Mouse (Mus musculus): Measurements from ENCODE around the gene Slc2a5. TPM values are rescaled to one million over a fixed set of nuclear protein-coding genes. Genes with fewer than 3 reads are reported as not detected.
A peak's percentile ranks its signal among the peaks of the same experiment; 100 is the strongest.

The Slc2a5 gene
- polyA plus RNA-seq, 1 experiment from 2014 or later: 2.8 TPM

DNA sequence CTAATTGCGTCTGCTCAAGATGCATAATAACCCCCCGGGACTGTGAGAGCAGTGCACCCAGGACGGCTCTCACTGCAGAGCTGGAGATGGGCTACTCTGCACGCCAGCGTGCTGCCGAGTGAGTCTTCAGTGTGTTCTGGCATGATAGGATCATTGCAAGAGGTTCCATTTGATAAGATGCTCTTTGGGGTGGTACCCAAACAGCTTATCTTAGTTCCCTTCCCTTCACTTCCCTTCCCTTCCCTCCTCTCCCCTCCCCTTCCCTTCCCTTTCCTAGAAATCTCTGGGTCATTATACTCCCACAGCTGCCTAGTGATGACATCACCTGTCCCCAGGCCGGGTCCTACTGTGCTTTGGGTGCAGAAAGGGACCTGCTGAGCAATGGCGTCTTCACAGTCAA lies 53.0 kb downstream of the Slc2a5 start:
- H3K4me1 ChIP-seq (replicated peaks; ENCODE audit: control insufficient read depth, insufficient read depth, low read length): no peaks in the 10 kb centered on the region
- no peak overlapping the region for H3K4me3 ChIP-seq (replicated peaks; ENCODE audit: low read length)
- ATAC-seq (ENCODE audit: low FRiP score): no peak
- H3K27me3 ChIP-seq (ENCODE audit: control insufficient read depth, insufficient read depth, low read length): no peaks in the 10 kb centered on the region
- H3K27ac ChIP-seq: no peak overlapping the region
- H3K9me3 ChIP-seq (ENCODE audit: control insufficient read depth, low read length): no peaks in the 10 kb centered on the region
- H3K4me2 ChIP-seq (replicated peaks): no peak overlapping the region
- H3K9ac ChIP-seq: no peak overlapping the region
- no peaks in the 10 kb centered on the region for H3K36me3 ChIP-seq (replicated peaks; ENCODE audit: control insufficient read depth, insufficient read depth)
- 86% methylated on average over 8 of the region's 8 CpGs for WGBS
- DNase-seq (ENCODE audit: low spot score): no peak

DNA sequence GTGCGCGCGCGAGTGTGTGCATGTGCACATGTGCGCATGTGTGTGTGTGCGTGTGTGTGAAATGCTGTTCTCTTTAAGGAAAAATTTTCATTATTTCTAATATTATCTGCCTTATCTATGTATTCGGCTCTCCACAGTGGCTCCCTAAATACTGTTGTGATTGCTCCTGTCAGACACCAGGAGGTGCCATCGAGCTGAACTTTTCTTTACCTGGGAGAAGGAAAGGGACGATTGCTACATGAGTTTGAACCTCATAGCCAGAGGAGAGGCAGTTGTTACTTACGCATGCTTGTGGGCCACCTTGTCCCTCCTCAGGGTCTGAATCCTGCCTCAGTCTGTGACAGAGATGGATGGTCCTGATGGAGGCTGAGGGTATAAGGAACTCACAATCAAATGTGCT lies 54.2 kb downstream of the Slc2a5 start:
- WGBS: 64% methylated on average over 10 of the region's 10 CpGs
- ATAC-seq (ENCODE audit: low FRiP score): no peak

DNA sequence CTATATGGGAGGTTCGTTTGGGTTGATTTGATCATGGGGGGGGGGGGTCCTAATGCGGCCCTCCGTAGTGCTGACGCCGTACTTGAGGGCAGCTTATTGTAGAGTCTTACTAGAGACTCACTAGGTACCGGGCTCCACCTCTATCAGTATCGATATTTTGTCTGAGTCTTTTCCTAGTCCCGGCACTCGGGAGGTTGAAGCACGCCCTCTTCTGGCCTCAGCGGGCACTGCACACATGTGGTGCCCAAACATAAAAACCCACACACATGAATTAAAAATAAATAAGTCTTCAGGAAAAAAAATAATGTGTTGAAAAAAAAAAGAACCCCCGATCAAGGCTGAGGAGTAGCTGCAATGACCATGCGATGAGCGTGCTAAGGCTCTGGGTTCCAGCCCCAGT lies 54.9 kb downstream of the Slc2a5 start:
- WGBS: 94% methylated on average over 14 of the region's 14 CpGs
- no peak overlapping the region for H3K27ac ChIP-seq
- no peak for DNase-seq (ENCODE audit: low spot score)
- ATAC-seq (ENCODE audit: low FRiP score): no peak
- no peaks in the 10 kb centered on the region for H3K27me3 ChIP-seq (ENCODE audit: control insufficient read depth, insufficient read depth, low read length)
- no peaks in the 10 kb centered on the region for H3K9me3 ChIP-seq (ENCODE audit: control insufficient read depth, low read length)
- no peak overlapping the region for H3K4me3 ChIP-seq (replicated peaks; ENCODE audit: low read length)
- H3K36me3 ChIP-seq (replicated peaks; ENCODE audit: control insufficient read depth, insufficient read depth): no peaks in the 10 kb centered on the region
- no peaks in the 10 kb centered on the region for H3K4me1 ChIP-seq (replicated peaks; ENCODE audit: control insufficient read depth, insufficient read depth, low read length)
- no peak overlapping the region for H3K9ac ChIP-seq
- H3K4me2 ChIP-seq (replicated peaks): no peak overlapping the region

More for the DNA sequence above, 54.2 kb downstream of the Slc2a5 start:
- H3K4me2 ChIP-seq (replicated peaks): no peak overlapping the region
- no peaks in the 10 kb centered on the region for H3K9me3 ChIP-seq (ENCODE audit: control insufficient read depth, low read length)
- H3K27me3 ChIP-seq (ENCODE audit: control insufficient read depth, insufficient read depth, low read length): no peaks in the 10 kb centered on the region
- no peak overlapping the region for H3K27ac ChIP-seq
- H3K4me3 ChIP-seq (replicated peaks; ENCODE audit: low read length): no peak overlapping the region
- H3K4me1 ChIP-seq (replicated peaks; ENCODE audit: control insufficient read depth, insufficient read depth, low read length): no peaks in the 10 kb centered on the region
- no peaks in the 10 kb centered on the region for H3K36me3 ChIP-seq (replicated peaks; ENCODE audit: control insufficient read depth, insufficient read depth)
- DNase-seq (ENCODE audit: low spot score): peak; percentile 71
- no peak overlapping the region for H3K9ac ChIP-seq

DNA sequence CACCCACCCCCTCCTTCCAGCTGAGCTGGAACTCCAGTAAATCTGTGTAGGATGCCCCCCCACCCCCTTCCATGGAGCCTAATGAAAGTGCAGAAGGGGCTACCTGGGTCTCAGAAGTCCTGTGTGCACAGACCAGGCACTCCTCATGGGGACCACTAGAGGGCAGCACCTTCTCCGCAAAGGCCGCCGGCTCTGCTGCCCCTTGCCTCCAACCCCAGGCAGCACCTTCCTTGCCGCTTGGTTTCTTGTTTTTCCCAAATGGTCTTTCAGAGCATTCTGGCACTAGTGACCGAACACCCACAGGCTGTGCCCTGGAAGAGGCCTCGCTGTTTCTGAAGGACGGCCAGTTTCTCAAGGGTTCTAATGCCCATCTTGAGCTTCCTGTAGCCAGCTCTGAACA lies 57.5 kb downstream of the Slc2a5 start:
- 0 out of 2 replicates have a peak overlapping the region, but pooled peaks have one; percentile 15 for H3K4me2 ChIP-seq (replicated peaks)
- no peak overlapping the region for H3K27ac ChIP-seq
- no peaks in the 10 kb centered on the region for H3K36me3 ChIP-seq (replicated peaks; ENCODE audit: control insufficient read depth, insufficient read depth)
- no peak overlapping the region for H3K4me3 ChIP-seq (replicated peaks; ENCODE audit: low read length)
- no peaks in the 10 kb centered on the region for H3K9me3 ChIP-seq (ENCODE audit: control insufficient read depth, low read length)
- no peaks in the 10 kb centered on the region for H3K4me1 ChIP-seq (replicated peaks; ENCODE audit: control insufficient read depth, insufficient read depth, low read length)
- DNase-seq (ENCODE audit: low spot score) (peak; percentile 64), ATAC-seq (ENCODE audit: low FRiP score) (no peak)
- H3K27me3 ChIP-seq (ENCODE audit: control insufficient read depth, insufficient read depth, low read length): no peaks in the 10 kb centered on the region
- 7% methylated on average over 7 of the region's 7 CpGs for WGBS
- no peak overlapping the region for H3K9ac ChIP-seq

DNA sequence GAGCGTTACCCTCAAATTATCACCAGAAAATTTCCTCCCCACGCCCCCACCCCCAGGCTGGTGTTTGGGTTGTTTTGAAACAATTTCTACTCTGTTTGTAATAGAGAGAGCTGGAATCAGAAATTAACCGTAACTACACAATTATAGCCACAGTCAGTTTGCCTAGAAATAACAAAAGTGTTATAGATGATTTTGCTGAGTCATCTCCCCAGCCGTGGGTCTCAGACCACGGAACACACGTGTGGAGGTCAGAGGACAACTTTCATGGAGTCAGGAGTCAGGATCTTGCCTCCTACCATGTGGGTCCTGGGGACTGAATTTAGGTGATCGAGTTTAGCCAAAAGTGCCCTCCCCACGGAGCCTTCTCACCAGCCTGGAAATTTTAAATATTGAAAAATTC lies 58.0 kb downstream of the Slc2a5 start:
- ATAC-seq (ENCODE audit: low FRiP score): no peak
- H3K27ac ChIP-seq: no peak overlapping the region
- WGBS: 70% methylated on average over 8 of the region's 8 CpGs
- no peak overlapping the region for H3K4me2 ChIP-seq (replicated peaks)
- H3K4me1 ChIP-seq (replicated peaks; ENCODE audit: control insufficient read depth, insufficient read depth, low read length): no peaks in the 10 kb centered on the region
- no peak overlapping the region for H3K9ac ChIP-seq
- no peaks in the 10 kb centered on the region for H3K9me3 ChIP-seq (ENCODE audit: control insufficient read depth, low read length)
- no peak overlapping the region for H3K4me3 ChIP-seq (replicated peaks; ENCODE audit: low read length)
- no peak for DNase-seq (ENCODE audit: low spot score)
- H3K36me3 ChIP-seq (replicated peaks; ENCODE audit: control insufficient read depth, insufficient read depth): no peaks in the 10 kb centered on the region
- H3K27me3 ChIP-seq (ENCODE audit: control insufficient read depth, insufficient read depth, low read length): no peaks in the 10 kb centered on the region

DNA sequence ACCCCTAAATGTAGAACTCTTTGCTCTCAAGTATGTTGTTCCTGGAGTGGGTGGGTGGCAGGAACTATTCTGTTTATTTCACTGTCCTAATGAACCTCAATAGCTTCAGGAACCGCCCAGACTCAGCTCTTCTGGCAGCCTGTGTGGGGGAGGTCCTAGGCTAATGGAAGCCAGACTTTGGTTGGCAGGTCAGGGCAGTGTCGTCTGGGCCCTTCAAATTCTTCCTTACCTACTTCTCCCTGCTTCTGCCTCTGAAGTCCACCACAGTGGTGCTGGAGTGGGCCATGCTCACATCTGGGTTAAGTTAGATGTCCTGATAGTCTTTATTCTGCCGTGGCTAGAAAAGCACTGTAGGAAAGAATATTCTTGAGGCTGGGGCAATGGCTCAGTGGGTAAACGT lies 59.0 kb downstream of the Slc2a5 start:
- no peak overlapping the region for H3K4me2 ChIP-seq (replicated peaks)

DNA sequence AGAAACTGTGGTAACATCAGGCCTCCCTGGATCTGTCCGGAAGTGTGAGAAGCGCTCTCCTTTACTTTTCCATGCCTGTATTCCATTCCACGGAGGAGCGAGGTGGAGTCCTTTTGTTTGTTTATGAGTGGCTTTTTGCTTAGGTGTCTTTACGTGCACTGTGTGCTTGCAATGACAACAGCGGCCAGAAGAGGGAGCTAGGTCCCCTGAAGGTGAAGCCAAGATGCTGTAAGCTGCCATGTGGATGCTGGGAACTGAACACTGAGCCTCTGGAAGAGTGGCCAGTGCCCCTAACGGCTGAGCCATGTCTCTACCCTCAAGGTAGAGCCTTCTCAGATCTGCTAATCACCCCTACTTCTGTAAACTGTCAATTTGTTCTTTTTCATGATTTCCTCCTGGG lies 62.2 kb downstream of the Slc2a5 start:
- Histone ChIP-seq H3K36me3 (replicated peaks; ENCODE audit: control insufficient read depth, insufficient read depth) (no peaks in the 10 kb centered on the region), H3K4me1 (replicated peaks; ENCODE audit: control insufficient read depth, insufficient read depth, low read length) (no peaks in the 10 kb centered on the region), H3K4me3 (replicated peaks; ENCODE audit: low read length) (no peak overlapping the region), H3K27me3 (ENCODE audit: control insufficient read depth, insufficient read depth, low read length) (no peaks in the 10 kb centered on the region), H3K27ac (no peak overlapping the region), H3K9ac (no peak overlapping the region), H3K4me2 (replicated peaks) (no peak overlapping the region), H3K9me3 (ENCODE audit: control insufficient read depth, low read length) (no peaks in the 10 kb centered on the region)
- 86% methylated on average over 7 of the region's 7 CpGs for WGBS
- no peak for DNase-seq (ENCODE audit: low spot score)
- ATAC-seq (ENCODE audit: low FRiP score): no peak

More for the DNA sequence above, 59.0 kb downstream of the Slc2a5 start:
- Histone ChIP-seq H3K4me3 (replicated peaks; ENCODE audit: low read length) (no peak overlapping the region), H3K9me3 (ENCODE audit: control insufficient read depth, low read length) (no peaks in the 10 kb centered on the region), H3K4me1 (replicated peaks; ENCODE audit: control insufficient read depth, insufficient read depth, low read length) (no peaks in the 10 kb centered on the region), H3K9ac (no peak overlapping the region), H3K36me3 (replicated peaks; ENCODE audit: control insufficient read depth, insufficient read depth) (no peaks in the 10 kb centered on the region), H3K27ac (no peak overlapping the region), H3K27me3 (ENCODE audit: control insufficient read depth, insufficient read depth, low read length) (no peaks in the 10 kb centered on the region)
- 64% methylated on average over 4 of the region's 4 CpGs for WGBS
- ATAC-seq (ENCODE audit: low FRiP score) (no peak), DNase-seq (ENCODE audit: low spot score) (no peak)

DNA sequence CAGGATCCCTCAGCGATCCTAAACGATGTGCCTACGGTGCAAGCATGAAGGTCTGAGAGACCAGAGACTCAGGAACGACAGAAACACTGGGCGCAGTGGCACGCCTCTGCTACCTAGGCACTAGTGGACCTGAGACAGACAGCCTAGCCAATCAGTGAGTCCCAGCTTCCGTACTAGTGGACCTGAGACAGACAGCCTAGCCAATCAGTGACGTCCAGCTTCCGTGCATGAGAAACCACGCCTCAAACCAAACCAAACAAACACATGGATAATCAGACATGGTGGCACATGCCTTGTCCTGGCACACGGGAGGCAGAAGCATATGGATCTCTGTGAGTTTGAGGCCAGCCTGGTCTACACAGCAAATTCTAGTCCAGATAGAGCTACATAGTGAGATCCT lies 69.2 kb downstream of the Slc2a5 start:
- DNase-seq (ENCODE audit: low spot score): no peak
- Histone ChIP-seq H3K4me2 (replicated peaks) (no peak overlapping the region), H3K4me1 (replicated peaks; ENCODE audit: control insufficient read depth, insufficient read depth, low read length) (no peaks in the 10 kb centered on the region), H3K27ac (no peak overlapping the region), H3K36me3 (replicated peaks; ENCODE audit: control insufficient read depth, insufficient read depth) (no peaks in the 10 kb centered on the region), H3K27me3 (ENCODE audit: control insufficient read depth, insufficient read depth, low read length) (no peaks in the 10 kb centered on the region), H3K9me3 (ENCODE audit: control insufficient read depth, low read length) (no peaks in the 10 kb centered on the region), H3K4me3 (replicated peaks; ENCODE audit: low read length) (no peak overlapping the region), H3K9ac (no peak overlapping the region)
- ATAC-seq (ENCODE audit: low FRiP score): no peak
- 49% methylated on average over 11 of the region's 11 CpGs for WGBS

DNA sequence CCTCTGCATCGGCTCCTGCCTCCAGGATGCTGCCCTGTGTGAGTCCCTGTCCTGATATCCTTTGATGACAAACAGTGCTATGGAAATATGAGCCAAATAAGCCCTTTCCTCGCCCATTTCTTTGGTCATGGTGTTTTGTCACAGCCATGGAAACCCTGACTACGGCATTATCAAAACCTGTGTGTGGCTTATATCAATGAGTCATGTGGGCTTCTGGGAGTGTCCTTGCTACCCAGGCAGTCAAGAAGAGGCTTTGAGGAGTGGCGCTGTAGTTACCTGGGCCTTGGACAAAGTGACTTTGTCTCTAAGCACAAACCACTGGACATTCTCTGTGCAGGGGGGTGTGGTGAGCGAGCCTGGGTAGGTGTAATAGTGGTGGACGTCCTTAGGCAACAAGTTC lies 73.1 kb downstream of the Slc2a5 start:
- no peak overlapping the region for H3K4me2 ChIP-seq (replicated peaks)
- H3K27me3 ChIP-seq (ENCODE audit: control insufficient read depth, insufficient read depth, low read length): no peaks in the 10 kb centered on the region
- ATAC-seq (ENCODE audit: low FRiP score): no peak
- DNase-seq (ENCODE audit: low spot score): no peak
- H3K4me1 ChIP-seq (replicated peaks; ENCODE audit: control insufficient read depth, insufficient read depth, low read length): no peaks in the 10 kb centered on the region
- no peaks in the 10 kb centered on the region for H3K36me3 ChIP-seq (replicated peaks; ENCODE audit: control insufficient read depth, insufficient read depth)
- no peaks in the 10 kb centered on the region for H3K9me3 ChIP-seq (ENCODE audit: control insufficient read depth, low read length)
- 89% methylated on average over 6 of the region's 6 CpGs for WGBS
- H3K27ac ChIP-seq: no peak overlapping the region
- H3K4me3 ChIP-seq (replicated peaks; ENCODE audit: low read length): no peak overlapping the region
- no peak overlapping the region for H3K9ac ChIP-seq
